Mouse (Mus musculus): ENCODE data around the gene Cfap36. TPM values are rescaled to one million over a fixed set of nuclear protein-coding genes. Genes with fewer than 3 reads are reported as not detected.

The Cfap36 gene
- total and polyA plus RNA-seq, 3 experiments, result 2.8 to 15.8 (median 15.6) TPM

GRCm38 (mm10) chr11:29180657-29181056 lies 66.6 kb downstream of the Cfap36 start:
- no peak for TF ChIP-seq POLR2A (IDR thresholded peaks at IDR 0.05; ENCODE audit: insufficient read depth, low read depth, low read length)
- no peak for TF ChIP-seq CTCF (IDR thresholded peaks at IDR 0.05)
- TF ChIP-seq EP300 (IDR thresholded peaks at IDR 0.05; ENCODE audit: insufficient read depth, low read depth, low read length), result no peak
- peaks cover 1% of the 10 kb centered on the region; the same call in 1 of the 2 replicates for H3K79me2 ChIP-seq (replicated peaks; ENCODE audit: control insufficient read depth, insufficient read depth, low read length)
- no peak overlapping the region for H3K27ac ChIP-seq
- no peak overlapping the region for H3K4me3 ChIP-seq
- peak; percentile 23 to 25 for DNase-seq
- no peak overlapping the region for H3K9ac ChIP-seq (ENCODE audit: low read depth, low read length)
- H3K27me3 ChIP-seq (ENCODE audit: control insufficient read depth, insufficient read depth, low read length), result no peaks in the 10 kb centered on the region
- peaks cover 2% of the 10 kb centered on the region; the same call in 1 of the 2 replicates for H3K4me1 ChIP-seq (ENCODE audit: control insufficient read depth, insufficient read depth, low read length)
- intact Hi-C loops (cut with DNase I), result no loop called here
- peaks cover 15% of the 10 kb centered on the region for H3K36me3 ChIP-seq (ENCODE audit: control insufficient read depth, insufficient read depth, low read length)
- 53% methylated on average over 3 of the region's 3 CpGs for WGBS

- Histone ChIP-seq H3K27me3 (ENCODE audit: control insufficient read depth, insufficient read depth, low read length) (no peaks in the 10 kb centered on the region), H3K9ac (ENCODE audit: low read depth, low read length) (no peak overlapping the region), H3K36me3 (ENCODE audit: control insufficient read depth, insufficient read depth, low read length) (peaks cover 10% of the 10 kb centered on the region), H3K79me2 (replicated peaks; ENCODE audit: control insufficient read depth, insufficient read depth, low read length) (peaks cover 1% of the 10 kb centered on the region; the same call in 1 of the 2 replicates), H3K4me1 (ENCODE audit: control insufficient read depth, insufficient read depth, low read length) (peaks cover 2% of the 10 kb centered on the region), H3K27ac (no peak overlapping the region), H3K4me3 (no peak overlapping the region)
- WGBS, result 96% methylated on average over 1 of the region's 1 CpGs
- DNase-seq, result no peak
- no peak for TF ChIP-seq POLR2A (IDR thresholded peaks at IDR 0.05; ENCODE audit: insufficient read depth, low read depth, low read length)
- no peak for TF ChIP-seq EP300 (IDR thresholded peaks at IDR 0.05; ENCODE audit: insufficient read depth, low read depth, low read length)
- TF ChIP-seq CTCF (IDR thresholded peaks at IDR 0.05), result no peak
- intact Hi-C loops (cut with DNase I), result loop anchor here (10.0 kb wide), 1 partner anchor 335 kb away; the partner anchor contains the start of gene Prorsd1
Measured at GRCm38 (mm10) chr11:29179319-29179718, 67.9 kb downstream of the Cfap36 start.

GRCm38 (mm10) chr11:29173706-29174436 lies 73.3 kb downstream of the Cfap36 start:
- WGBS, result 2% methylated on average over 13 of the region's 13 CpGs
- H3K79me2 ChIP-seq (replicated peaks; ENCODE audit: control insufficient read depth, insufficient read depth, low read length), result no peaks in the 10 kb centered on the region
- H3K9ac ChIP-seq (ENCODE audit: low read depth, low read length), result peak overlapping the region; percentile 61; the same call in 1 of the 2 replicates
- peak overlapping the region; percentile 92 for H3K4me3 ChIP-seq
- no peak for DNase-seq
- H3K27ac ChIP-seq, result peak overlapping the region; percentile 96; the same call in 1 of the 2 replicates
- intact Hi-C loops (cut with DNase I), result loop anchor here (2.0 to 10.0 kb wide), 3 partner anchors 43 to 341 kb away; partner anchors contain the start of genes Ccdc88a, Pnpt1 and Prorsd1
- no peak for TF ChIP-seq POLR2A (IDR thresholded peaks at IDR 0.05; ENCODE audit: insufficient read depth, low read depth, low read length)
- no peak for TF ChIP-seq CTCF (IDR thresholded peaks at IDR 0.05)
- no peaks in the 10 kb centered on the region for H3K27me3 ChIP-seq (ENCODE audit: control insufficient read depth, insufficient read depth, low read length)
- peaks cover 2% of the 10 kb centered on the region; the same call in 1 of the 2 replicates for H3K36me3 ChIP-seq (ENCODE audit: control insufficient read depth, insufficient read depth, low read length)
- peaks cover 2% of the 10 kb centered on the region; the same call in 1 of the 2 replicates for H3K4me1 ChIP-seq (ENCODE audit: control insufficient read depth, insufficient read depth, low read length)

GRCm38 (mm10) chr11:29173125-29173631 lies 74.0 kb downstream of the Cfap36 start:
- WGBS, result 1% methylated on average over 38 of the region's 38 CpGs
- intact Hi-C loops (cut with DNase I), result loop anchor here (2.0 to 10.0 kb wide), 3 partner anchors 42 to 342 kb away; partner anchors contain the start of genes Ccdc88a, Pnpt1 and Prorsd1
- Histone ChIP-seq H3K36me3 (ENCODE audit: control insufficient read depth, insufficient read depth, low read length) (peaks cover 2% of the 10 kb centered on the region; the same call in 1 of the 2 replicates), H3K27ac (peak overlapping the region; percentile 96), H3K79me2 (replicated peaks; ENCODE audit: control insufficient read depth, insufficient read depth, low read length) (no peaks in the 10 kb centered on the region), H3K4me3 (peak overlapping the region; percentile 92), H3K27me3 (ENCODE audit: control insufficient read depth, insufficient read depth, low read length) (no peaks in the 10 kb centered on the region), H3K4me1 (ENCODE audit: control insufficient read depth, insufficient read depth, low read length) (peaks cover 2% of the 10 kb centered on the region; the same call in 1 of the 2 replicates), H3K9ac (ENCODE audit: low read depth, low read length) (peak overlapping the region; percentile 94)
- peak in 1 of 2 experiments; percentile 58 for DNase-seq
- TF ChIP-seq POLR2A (IDR thresholded peaks at IDR 0.05; ENCODE audit: insufficient read depth, low read depth, low read length), result peak; percentile 31; the same call in 1 of the 2 replicates
- no peak for TF ChIP-seq EP300 (IDR thresholded peaks at IDR 0.05; ENCODE audit: insufficient read depth, low read depth, low read length)
- peak; percentile 65 for TF ChIP-seq CTCF (IDR thresholded peaks at IDR 0.05)

GRCm38 (mm10) chr11:29172563-29173124 lies 74.6 kb downstream of the Cfap36 start, which contains the start of gene Ppp4r3b:
Ppp4r3b (plus strand) TSS chr11:29172890.
- Histone ChIP-seq H3K27ac (peak within 1 kb of the TSS; percentile 96), H3K4me3 (peak within 1 kb of the TSS; percentile 92), H3K9ac (ENCODE audit: low read depth, low read length) (peak within 1 kb of the TSS; percentile 94), H3K36me3 (ENCODE audit: control insufficient read depth, insufficient read depth, low read length) (peaks cover 2% of the 10 kb centered on the region; the same call in 1 of the 2 replicates), H3K4me1 (ENCODE audit: control insufficient read depth, insufficient read depth, low read length) (peaks cover 2% of the 10 kb centered on the region; the same call in 1 of the 2 replicates), H3K79me2 (replicated peaks; ENCODE audit: control insufficient read depth, insufficient read depth, low read length) (no peaks in the 10 kb centered on the region), H3K27me3 (ENCODE audit: control insufficient read depth, insufficient read depth, low read length) (no peaks in the 10 kb centered on the region)
- peak; percentile 96 to 99 for DNase-seq
- intact Hi-C loops (cut with DNase I), result loop anchor here (2.0 to 10.0 kb wide), 3 partner anchors 42 to 342 kb away; partner anchors contain the start of genes Ccdc88a, Pnpt1 and Prorsd1
- under 1% methylated on average over 50 of the region's 50 CpGs for WGBS
- TF ChIP-seq CTCF (IDR thresholded peaks at IDR 0.05), result no peak
- peak; percentile 65; the same call in 1 of the 2 replicates for TF ChIP-seq EP300 (IDR thresholded peaks at IDR 0.05; ENCODE audit: insufficient read depth, low read depth, low read length)
- peak; percentile 81 for TF ChIP-seq POLR2A (IDR thresholded peaks at IDR 0.05; ENCODE audit: insufficient read depth, low read depth, low read length)

Data from heart, adult 2 months (tissue).